Mouse (Mus musculus) heart, embryonic 10.5 days (tissue): ENCODE measurements around the gene Afg1l. TPM values are rescaled to one million over a fixed set of nuclear protein-coding genes. Genes with fewer than 3 reads are reported as not detected.

ENCODE experiments used
- DNase-seq: peaks from one replicate; pipeline ENCODE4 v3.0.0-alpha.2; 2017; ENCODE audit warnings: low spot score
- H3K27ac ChIP-seq: fragments of 300-500 bp; sonication (generic); 2 replicates; pipeline ENCODE4 v1.5.1; 2016; ENCODE audit warnings: mild to moderate bottlenecking
- H3K27me3 ChIP-seq: fragments of 300-500 bp; sonication (generic); 2 replicates; pipeline ENCODE4 v1.6.1; 2016; ENCODE audit warnings: mild to moderate bottlenecking; ENCODE audit not compliant: poor library complexity, insufficient read depth, severe bottlenecking
- H3K36me3 ChIP-seq: fragments of 300-500 bp; sonication (generic); 2 replicates; pipeline ENCODE4 v1.6.1; 2016; ENCODE audit warnings: mild to moderate bottlenecking, moderate library complexity
- H3K4me1 ChIP-seq: fragments of 300-500 bp; sonication (generic); 2 replicates; pipeline ENCODE4 v1.6.1; 2016; ENCODE audit warnings: mild to moderate bottlenecking
- H3K4me3 ChIP-seq: fragments of 300-500 bp; sonication (generic); 2 replicates; pipeline ENCODE4 v1.5.1; 2016; ENCODE audit warnings: mild to moderate bottlenecking, moderate library complexity
- H3K9me3 ChIP-seq: fragments of 300-500 bp; sonication (generic); 2 replicates; pipeline ENCODE4 v1.6.1; 2016; ENCODE audit warnings: mild to moderate bottlenecking, moderate library complexity
- WGBS: fragments of 180-500 bp; shearing (Covaris S2); methylation state at CpG from one replicate; pipeline ENCODE4 v1.1.7; 2016; 5-methylcytosine and 5-hydroxymethylcytosine counted together
- polyA plus RNA-seq: library from polyadenylated mRNA; unstranded; fragments of >200 nt; fragmentation: Nextera tagmentation; extraction: Ambion mirVana; gene quantifications from 2 replicates; pipeline ENCODE4 v1.2.1, GENCODE M21; 2016

The Afg1l gene
- polyA plus RNA-seq, 1 experiment from 2014 or later, result 8.7 TPM

DNA sequence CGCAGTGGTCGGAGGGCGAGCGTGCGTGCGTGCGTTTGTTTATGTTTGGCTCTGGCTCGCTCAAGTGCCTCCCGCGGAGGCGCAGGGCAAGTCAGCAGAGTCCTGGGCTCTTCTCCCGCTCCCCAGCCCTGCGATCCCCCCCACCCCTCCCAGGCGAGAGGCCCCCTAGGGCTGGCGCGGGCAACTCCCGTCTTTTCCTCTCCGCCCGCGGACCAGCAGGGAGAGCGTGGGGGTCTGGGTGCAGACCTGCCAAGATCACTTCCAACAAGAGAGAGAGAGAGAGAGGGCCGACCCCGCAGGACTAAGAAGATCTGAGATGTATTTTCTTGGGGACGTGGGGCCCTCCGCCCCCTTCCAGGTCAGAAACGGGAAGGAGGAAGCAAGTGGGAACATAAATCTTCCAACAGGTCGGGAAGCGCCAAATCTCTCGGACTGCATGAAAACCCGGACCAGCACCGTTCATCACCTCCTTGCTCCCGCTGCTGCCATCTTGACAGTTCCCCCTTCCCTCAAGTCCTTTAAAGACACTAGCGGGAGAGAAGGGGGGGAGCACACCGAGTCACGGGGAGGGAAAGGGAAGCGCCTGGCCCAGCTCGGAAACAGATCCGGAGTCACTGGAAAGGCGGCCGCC is 202.4 kb downstream of the Afg1l start:
- WGBS, result under 1% methylated on average over 40 of the region's 40 CpGs
- DNase-seq, result peak; percentile 86
- H3K4me1 ChIP-seq, result peaks cover 45% of the 10 kb centered on the region
- H3K27ac ChIP-seq, result peak overlapping the region; percentile 94
- H3K9me3 ChIP-seq, result no peaks in the 10 kb centered on the region
- peaks cover 7% of the 10 kb centered on the region; the same call in 1 of the 2 replicates for H3K27me3 ChIP-seq
- H3K4me3 ChIP-seq, result peak overlapping the region; percentile 90
- H3K36me3 ChIP-seq, result no peaks in the 10 kb centered on the region

- no peak for DNase-seq
- Histone ChIP-seq H3K4me1 (peaks cover 50% of the 10 kb centered on the region), H3K4me3 (peak overlapping the region; percentile 90), H3K27me3 (peaks cover 7% of the 10 kb centered on the region; the same call in 1 of the 2 replicates), H3K27ac (peak overlapping the region; percentile 94), H3K9me3 (no peaks in the 10 kb centered on the region), H3K36me3 (no peaks in the 10 kb centered on the region)
- WGBS, result under 1% methylated on average over 49 of the region's 54 CpGs
Observed at GRCm38 (mm10) chr10:42275401-42275870, 202.9 kb downstream of the Afg1l start.

- peak overlapping the region; percentile 90 for H3K4me3 ChIP-seq
- H3K9me3 ChIP-seq, result no peaks in the 10 kb centered on the region
- peaks cover 52% of the 10 kb centered on the region for H3K4me1 ChIP-seq
- peaks cover 7% of the 10 kb centered on the region; the same call in 1 of the 2 replicates for H3K27me3 ChIP-seq
- WGBS, result under 1% methylated on average over 65 of the region's 65 CpGs
- no peaks in the 10 kb centered on the region for H3K36me3 ChIP-seq
- no peak for DNase-seq
- peak overlapping the region; percentile 94 for H3K27ac ChIP-seq
Observed at GRCm38 (mm10) chr10:42274712-42275400, 203.5 kb downstream of the Afg1l start.

GRCm38 (mm10) chr10:42273760-42274691 is 204.3 kb downstream of the Afg1l start:
- peaks cover 3% of the 10 kb centered on the region; the same call in 1 of the 2 replicates for H3K36me3 ChIP-seq
- WGBS, result 1% methylated on average over 21 of the region's 21 CpGs
- H3K9me3 ChIP-seq, result no peaks in the 10 kb centered on the region
- H3K4me1 ChIP-seq, result peaks cover 61% of the 10 kb centered on the region
- DNase-seq, result peak; percentile 93
- H3K4me3 ChIP-seq, result peak overlapping the region; percentile 90
- H3K27ac ChIP-seq, result peak overlapping the region; percentile 94
- H3K27me3 ChIP-seq, result peaks cover 7% of the 10 kb centered on the region; the same call in 1 of the 2 replicates

GRCm38 (mm10) chr10:42273403-42273759 is 205.0 kb downstream of the Afg1l start:
- Histone ChIP-seq H3K36me3 (peaks cover 5% of the 10 kb centered on the region; the same call in 1 of the 2 replicates), H3K27ac (peak overlapping the region; percentile 94; the same call in 1 of the 2 replicates), H3K4me1 (peaks cover 60% of the 10 kb centered on the region), H3K9me3 (no peaks in the 10 kb centered on the region), H3K27me3 (peaks cover 7% of the 10 kb centered on the region; the same call in 1 of the 2 replicates), H3K4me3 (peak overlapping the region; percentile 90)
- no peak for DNase-seq
- 28% methylated on average over 6 of the region's 6 CpGs for WGBS

DNA sequence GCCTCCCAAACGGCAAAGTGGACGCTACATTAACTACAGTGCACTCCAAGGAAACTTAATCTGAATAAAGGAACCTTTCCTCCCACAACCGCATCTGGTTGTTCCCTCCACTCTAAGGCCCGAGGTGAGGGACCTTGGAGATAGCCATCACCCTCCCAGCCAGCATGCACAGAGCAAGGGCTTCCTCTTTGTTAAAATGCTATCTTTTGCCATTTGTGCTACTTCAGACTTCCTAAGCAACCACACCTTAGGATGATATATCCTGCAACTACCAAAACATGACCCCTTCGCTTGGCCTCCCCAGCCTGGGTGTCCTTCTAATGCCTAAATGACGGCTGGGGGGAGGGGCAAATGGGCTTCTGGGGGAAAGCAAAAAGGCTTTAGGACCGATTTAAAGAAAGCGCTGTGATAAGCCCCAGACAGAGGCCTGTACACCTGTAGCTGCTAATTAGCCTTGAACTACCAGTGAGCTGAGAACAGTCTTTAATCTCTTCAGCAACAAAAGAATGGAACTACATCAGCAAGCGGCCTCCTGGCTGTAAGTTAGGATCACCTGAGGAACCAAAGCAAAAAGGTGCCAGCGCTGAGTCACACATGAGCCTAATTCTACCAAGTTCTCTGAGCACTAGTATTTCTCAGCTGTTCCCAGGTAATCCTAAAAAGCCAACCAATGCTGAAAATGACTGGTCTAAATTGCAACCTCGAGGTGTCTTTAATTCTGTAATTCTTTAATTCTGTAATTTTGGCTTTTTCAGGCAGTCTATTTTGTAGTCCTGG is 206.7 kb downstream of the Afg1l start:
- Histone ChIP-seq H3K27ac (0 out of 2 replicates have a peak overlapping the region, but pooled peaks have one; percentile 22), H3K36me3 (peaks cover 13% of the 10 kb centered on the region), H3K9me3 (no peaks in the 10 kb centered on the region), H3K4me3 (no peak overlapping the region), H3K27me3 (peaks cover 7% of the 10 kb centered on the region; the same call in 1 of the 2 replicates), H3K4me1 (peaks cover 63% of the 10 kb centered on the region)
- WGBS, result 47% methylated on average over 11 of the region's 11 CpGs
- no peak for DNase-seq

- Histone ChIP-seq H3K27ac (no peak overlapping the region), H3K4me3 (no peak overlapping the region), H3K4me1 (peaks cover 58% of the 10 kb centered on the region), H3K9me3 (no peaks in the 10 kb centered on the region), H3K27me3 (peaks cover 7% of the 10 kb centered on the region; the same call in 1 of the 2 replicates), H3K36me3 (peaks cover 24% of the 10 kb centered on the region)
- DNase-seq, result no peak
- WGBS, result 48% methylated on average over 10 of the region's 10 CpGs
Observed at GRCm38 (mm10) chr10:42270277-42271083, 207.9 kb downstream of the Afg1l start.

DNA sequence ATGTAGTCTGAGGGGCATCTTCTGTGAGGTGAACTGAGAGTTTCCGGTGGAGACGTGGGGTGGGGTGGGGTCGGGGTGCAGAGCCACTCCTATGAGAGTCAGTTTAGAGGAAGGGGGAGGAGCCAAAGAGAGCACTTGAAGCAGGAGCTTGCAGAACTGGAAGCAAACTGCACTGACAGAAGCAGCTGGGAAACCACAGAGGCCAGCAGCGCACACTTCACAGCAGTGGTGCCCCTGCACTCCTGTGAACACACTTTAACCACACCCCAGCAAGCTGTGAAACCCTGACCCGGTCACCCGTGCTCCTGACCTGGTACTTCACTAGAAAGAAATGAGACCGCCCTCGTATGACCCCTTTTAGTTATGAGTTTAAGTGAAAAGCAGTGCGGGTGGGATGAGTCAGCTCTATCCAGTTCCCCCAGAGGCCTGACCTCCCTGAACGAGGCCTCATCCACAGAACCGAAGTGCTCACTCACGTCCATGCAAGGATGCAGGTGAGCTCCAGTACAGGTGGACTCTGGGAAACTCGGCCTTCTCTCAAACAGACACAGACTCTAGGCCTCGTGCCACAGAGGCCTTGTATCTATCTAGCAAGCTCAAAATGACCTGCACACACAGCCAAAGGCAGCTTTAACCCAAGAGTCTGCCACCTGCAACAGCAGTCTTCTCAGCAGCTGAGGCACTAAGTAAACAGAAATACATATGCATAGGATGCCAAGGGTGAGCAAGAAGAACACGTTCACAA is 208.9 kb downstream of the Afg1l start:
- Histone ChIP-seq H3K9me3 (no peaks in the 10 kb centered on the region), H3K4me1 (peaks cover 48% of the 10 kb centered on the region), H3K4me3 (no peak overlapping the region), H3K36me3 (peaks cover 33% of the 10 kb centered on the region), H3K27ac (0 out of 2 replicates have a peak overlapping the region, but pooled peaks have one; percentile 36), H3K27me3 (peaks cover 6% of the 10 kb centered on the region; the same call in 1 of the 2 replicates)
- no peak for DNase-seq
- WGBS, result 66% methylated on average over 15 of the region's 15 CpGs

DNA sequence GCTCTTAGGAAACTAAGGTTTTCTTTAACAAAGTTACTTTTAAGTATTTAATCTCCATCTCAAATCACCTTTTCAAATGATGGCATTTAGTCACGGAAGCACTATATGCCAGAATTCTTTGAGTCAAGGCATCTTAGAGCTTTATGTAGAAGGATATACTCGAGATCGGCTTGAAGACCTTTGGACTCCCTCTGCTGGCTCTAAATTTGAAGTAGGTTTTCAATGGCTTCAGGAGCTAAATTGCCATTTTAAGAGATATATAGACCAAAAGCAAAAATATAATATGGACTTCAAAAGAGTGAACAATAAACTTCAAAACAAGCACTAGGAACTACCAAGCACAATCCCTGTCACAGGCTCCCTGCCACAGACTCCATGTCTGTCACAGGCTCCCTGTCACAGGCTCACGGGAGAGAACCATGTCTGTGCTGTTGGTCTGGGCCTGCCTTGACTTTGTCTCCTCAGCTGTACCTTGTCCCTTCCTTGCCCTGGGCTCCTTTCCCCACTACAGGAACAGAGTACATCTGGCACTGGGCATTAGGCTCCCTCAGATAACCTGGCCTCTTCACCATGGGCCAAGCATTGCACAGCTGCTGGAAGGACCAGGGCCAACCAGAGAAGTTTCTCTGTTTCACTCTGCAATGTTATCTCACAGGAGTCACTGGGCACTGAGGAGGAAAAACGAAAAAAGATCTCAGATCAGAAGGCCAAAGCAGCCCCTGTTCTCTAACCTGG is 210.4 kb downstream of the Afg1l start:
- Histone ChIP-seq H3K27ac (no peak overlapping the region), H3K36me3 (peaks cover 33% of the 10 kb centered on the region), H3K4me1 (peaks cover 36% of the 10 kb centered on the region), H3K9me3 (no peaks in the 10 kb centered on the region), H3K4me3 (no peak overlapping the region), H3K27me3 (no peaks in the 10 kb centered on the region)
- 78% methylated on average over 5 of the region's 5 CpGs for WGBS
- DNase-seq, result no peak

DNA sequence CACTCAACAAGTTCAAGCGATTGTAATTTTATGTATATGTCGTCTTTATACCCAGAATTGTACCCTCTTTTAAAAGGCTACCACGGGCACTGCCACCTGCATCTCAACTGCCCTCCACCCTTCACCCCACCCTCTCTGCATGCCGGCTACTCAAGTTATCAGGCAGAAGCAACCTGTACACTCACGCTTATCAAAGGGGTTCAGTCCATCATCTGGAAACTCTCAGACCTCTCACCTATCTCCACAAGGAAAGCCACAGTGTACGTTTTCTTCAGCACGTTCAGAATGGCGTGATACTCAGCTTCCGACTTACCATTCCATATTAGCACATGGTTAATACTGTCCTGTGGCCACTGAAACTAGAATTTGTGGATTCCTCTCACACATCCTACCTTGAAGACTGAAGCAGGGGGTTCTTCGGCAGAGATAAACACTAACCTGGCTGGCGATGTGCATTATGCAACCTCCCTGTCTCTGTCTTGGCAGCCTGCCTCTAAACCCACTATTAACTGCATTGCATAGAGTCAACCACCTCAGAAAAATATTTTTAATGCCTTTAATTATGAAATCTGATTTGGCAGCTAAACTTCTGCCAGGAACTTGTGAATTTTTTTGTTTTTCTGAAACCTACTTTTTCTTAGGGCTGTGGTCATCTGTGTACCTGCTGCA is 213.2 kb downstream of the Afg1l start:
- H3K4me1 ChIP-seq, result peaks cover 40% of the 10 kb centered on the region
- peaks cover 33% of the 10 kb centered on the region for H3K36me3 ChIP-seq
- 72% methylated on average over 11 of the region's 11 CpGs for WGBS
- no peaks in the 10 kb centered on the region for H3K9me3 ChIP-seq
- no peak for DNase-seq
- no peaks in the 10 kb centered on the region for H3K27me3 ChIP-seq
- H3K4me3 ChIP-seq, result no peak overlapping the region
- peak overlapping the region; percentile 36; the same call in 1 of the 2 replicates for H3K27ac ChIP-seq
